Mouse (Mus musculus) megakaryocyte, adult 5-6 weeks (primary cell): Measurements from ENCODE around the gene Pah. TPM values are rescaled to one million over a fixed set of nuclear protein-coding genes. Genes with fewer than 3 reads are reported as not detected.

Experiments
- ATAC-seq: 2 replicates; pipeline ENCODE4 v1.8.0; 2016; ENCODE audit warnings: mild to moderate bottlenecking, inconsistent platforms; ENCODE audit not compliant: poor library complexity, severe bottlenecking
- total RNA-seq, 2 experiments: library from RNA; stranded (forward) in 1 of 2; stranded (reverse) in 1 of 2; fragments of 153-499, 151-499 nt in 1 of 2; fragments of 221-1000, 200-1000 nt in 1 of 2; gene quantifications; 2 replicates each; pipeline versions ENCODE4 v1.2.3 to v1.2.4; 2015 to 2017

The Pah gene
- total RNA-seq, 2 experiments from 2014 or later = not detected

- ATAC-seq = no peak
Observed at GRCm38 (mm10) chr10:87502283-87502682, 19.3 kb upstream of the Pah start.

- ATAC-seq = peak; percentile 47; the same call in 1 of the 2 replicates
Observed at GRCm38 (mm10) chr10:87503946-87504345, 17.6 kb upstream of the Pah start.

- no peak for ATAC-seq
Observed at GRCm38 (mm10) chr10:87508581-87508980, 13.0 kb upstream of the Pah start.

- no peak for ATAC-seq
Observed at GRCm38 (mm10) chr10:87513052-87513451, 8.5 kb upstream of the Pah start.

GRCm38 (mm10) chr10:87518585-87518984 is 3.0 kb upstream of the Pah start:
- no peak for ATAC-seq

- ATAC-seq = no peak
Observed at GRCm38 (mm10) chr10:87520401-87521116, 1.0 kb upstream of the Pah start.

GRCm38 (mm10) chr10:87534172-87534571 is 12.6 kb downstream of the Pah start:
- ATAC-seq = no peak

GRCm38 (mm10) chr10:87545759-87546158 is 24.2 kb downstream of the Pah start:
- no peak for ATAC-seq

- no peak for ATAC-seq
Observed at GRCm38 (mm10) chr10:87546299-87547234, 25.0 kb downstream of the Pah start.

GRCm38 (mm10) chr10:87552726-87553125 is 31.1 kb downstream of the Pah start:
- ATAC-seq = peak; percentile 97

GRCm38 (mm10) chr10:87556441-87556840 is 34.8 kb downstream of the Pah start:
- no peak for ATAC-seq

GRCm38 (mm10) chr10:87563818-87564217 is 42.2 kb downstream of the Pah start:
- ATAC-seq = no peak

- ATAC-seq = no peak
Observed at GRCm38 (mm10) chr10:87565712-87566111, 44.1 kb downstream of the Pah start.

GRCm38 (mm10) chr10:87572500-87572899 is 50.9 kb downstream of the Pah start:
- ATAC-seq = no peak

- ATAC-seq = no peak
Observed at GRCm38 (mm10) chr10:87586696-87587095, 65.1 kb downstream of the Pah start.

GRCm38 (mm10) chr10:87593916-87594315 is 72.3 kb downstream of the Pah start:
- ATAC-seq = no peak

GRCm38 (mm10) chr10:87596361-87597074 is 74.9 kb downstream of the Pah start:
- peak; percentile 92 for ATAC-seq

- no peak for ATAC-seq
Observed at GRCm38 (mm10) chr10:87597075-87597677, 75.6 kb downstream of the Pah start.

- ATAC-seq = no peak
Observed at GRCm38 (mm10) chr10:87602151-87602550, 80.6 kb downstream of the Pah start.

- ATAC-seq = no peak
Observed at GRCm38 (mm10) chr10:87625196-87625595, 103.6 kb downstream of the Pah start.
